Mouse (Mus musculus) layer of hippocampus, adult 9-11 months (tissue): ENCODE measurements at regions not wholly inside any gene's neighbourhood (a gene's known extent, or its start where the extent isn't known, plus 50 kb on each side); places are given as distances from the start of the nearest gene placed in this dataset.

Experiments
- DNase-seq: peaks from one replicate; pipeline ENCODE4 v3.0.0; 2022

GRCm38 (mm10) chr7:90059629-90060301, 70.2 kb upstream of the Picalm start:
- peak; percentile 65 for DNase-seq

- peak; percentile 34 for DNase-seq
These were observed 69.5 kb upstream of the Picalm start for GRCm38 (mm10) chr7:90060343-90061175.

- no peak for DNase-seq
These were observed 68.3 kb upstream of the Picalm start for GRCm38 (mm10) chr7:90061701-90062100.

GRCm38 (mm10) chr7:90062874-90063273, 67.1 kb upstream of the Picalm start:
- no peak for DNase-seq

GRCm38 (mm10) chr7:90064198-90064597, 65.8 kb upstream of the Picalm start:
- DNase-seq, result no peak

- no peak for DNase-seq
These were observed 64.6 kb upstream of the Picalm start for GRCm38 (mm10) chr7:90065269-90065955.

- DNase-seq, result no peak
These were observed 63.7 kb upstream of the Picalm start for GRCm38 (mm10) chr7:90066275-90066674.

GRCm38 (mm10) chr7:90067961-90068665, 61.9 kb upstream of the Picalm start:
- DNase-seq, result no peak

GRCm38 (mm10) chr7:90070267-90070666, 59.7 kb upstream of the Picalm start:
- no peak for DNase-seq

- DNase-seq, result no peak
These were observed 56.1 kb upstream of the Picalm start for GRCm38 (mm10) chr7:90073865-90074264.

GRCm38 (mm10) chr7:90074592-90074991, 55.4 kb upstream of the Picalm start:
- DNase-seq, result peak; percentile 27

- no peak for DNase-seq
These were observed 52.4 kb upstream of the Picalm start for GRCm38 (mm10) chr7:90077565-90077964.

- DNase-seq, result no peak
These were observed 49.8 kb upstream of the Picalm start for GRCm38 (mm10) chr7:90080083-90080772.
